Mouse (Mus musculus): ENCODE data around the gene Hist1h1c. TPM values are rescaled to one million over a fixed set of nuclear protein-coding genes. Genes with fewer than 3 reads are reported as not detected.
"Not testable (repeated sequence)": the region's sequence is repeated elsewhere in the genome, so short reads cannot be mapped to it uniquely, and the experiment has no call there.

Gene Hist1h1c
- polyA plus RNA-seq, 1 experiment from 2014 or later, result 107 TPM

DNA sequence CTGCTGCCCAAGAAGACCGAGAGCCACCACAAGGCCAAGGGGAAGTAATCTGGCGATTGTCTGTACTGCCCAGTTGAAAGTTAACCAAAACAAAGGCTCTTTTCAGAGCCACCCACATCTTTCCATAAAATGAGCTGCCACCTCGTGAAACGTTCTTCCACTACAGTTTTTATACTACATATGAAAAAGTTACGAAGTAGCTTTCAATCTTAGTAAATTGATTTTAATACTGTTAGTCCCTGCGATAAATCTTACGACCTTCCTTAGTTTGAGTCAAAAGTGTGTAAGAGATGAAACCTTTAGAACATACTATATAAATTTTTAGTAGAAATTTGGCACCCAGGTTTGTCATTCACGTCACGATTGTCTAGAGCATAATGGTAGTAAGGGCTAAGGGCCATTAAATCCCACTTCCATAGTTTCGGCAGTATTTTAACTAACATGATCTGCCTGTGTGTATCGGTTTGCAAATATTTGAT lies 12.9 kb downstream of the Hist1h1c start:
- Histone ChIP-seq H3K27ac (ENCODE audit: low read depth, low read length) (peak overlapping the region; percentile 77), H3K36me3 (ENCODE audit: control insufficient read depth, insufficient read depth) (no peaks in the 10 kb centered on the region), H3K4me2 (replicated peaks; ENCODE audit: low read depth) (peak overlapping the region; percentile 72), H3K27me3 (replicated peaks; ENCODE audit: control insufficient read depth, insufficient read depth, low read length) (no peaks in the 10 kb centered on the region), H3K4me1 (replicated peaks; ENCODE audit: control insufficient read depth, insufficient read depth, low read length) (peaks cover 4% of the 10 kb centered on the region; the same call in 1 of the 2 replicates), H3K9ac (ENCODE audit: low read depth, low read length) (no peak overlapping the region), H3K9me3 (ENCODE audit: control insufficient read depth) (no peaks in the 10 kb centered on the region), H3K4me3 (ENCODE audit: low read depth, low read length) (peak overlapping the region; percentile 32)
- under 1% methylated on average over 11 of the region's 11 CpGs for WGBS
- ATAC-seq, result no peak
- no peak for TF ChIP-seq CTCF (IDR thresholded peaks at IDR 0.05; ENCODE audit: low read depth)

DNA sequence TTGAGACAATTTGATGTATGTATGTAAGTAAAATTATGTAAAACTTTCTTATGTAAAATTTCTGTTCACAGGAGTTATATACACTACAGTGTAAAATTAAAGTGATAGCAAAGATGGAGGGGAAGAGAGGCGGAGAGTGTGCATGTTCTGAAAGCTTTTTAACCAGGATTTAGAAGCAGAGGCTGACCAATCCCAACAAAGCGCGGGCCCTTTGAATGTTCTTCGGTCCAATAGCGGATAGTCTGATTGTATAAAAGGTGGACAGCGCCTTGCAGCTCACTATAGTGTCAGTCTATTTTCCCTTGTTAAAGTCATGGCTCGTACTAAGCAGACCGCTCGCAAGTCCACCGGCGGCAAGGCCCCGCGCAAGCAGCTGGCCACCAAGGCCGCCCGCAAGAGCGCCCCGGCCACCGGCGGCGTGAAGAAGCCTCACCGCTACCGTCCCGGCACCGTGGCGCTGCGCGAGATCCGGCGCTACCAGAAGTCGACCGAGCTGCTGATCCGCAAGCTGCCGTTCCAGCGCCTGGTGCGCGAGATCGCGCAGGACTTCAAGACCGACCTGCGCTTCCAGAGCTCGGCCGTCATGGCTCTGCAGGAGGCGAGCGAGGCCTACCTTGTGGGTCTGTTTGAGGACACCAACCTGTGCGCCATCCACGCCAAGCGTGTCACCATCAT lies 13.6 kb downstream of the Hist1h1c start, which contains the start of gene Hist1h3b:
TSS of gene Hist1h3b (plus strand) at position 201 of the 675 bp plus-strand sequence.
- not testable (repeated sequence) for H3K4me1 ChIP-seq (replicated peaks; ENCODE audit: control insufficient read depth, insufficient read depth, low read length); H3K27me3 ChIP-seq (replicated peaks; ENCODE audit: control insufficient read depth, insufficient read depth, low read length); H3K36me3 ChIP-seq (ENCODE audit: control insufficient read depth, insufficient read depth); H3K9ac ChIP-seq (ENCODE audit: low read depth, low read length); H3K9me3 ChIP-seq (ENCODE audit: control insufficient read depth)
- peak within 1 kb of the TSS; percentile 72 for H3K4me2 ChIP-seq (replicated peaks; ENCODE audit: low read depth)
- TF ChIP-seq CTCF (IDR thresholded peaks at IDR 0.05; ENCODE audit: low read depth), result 0 out of 2 replicates have a peak, but pooled peaks have one; percentile 4
- WGBS, result under 1% methylated on average over 18 of the region's 47 CpGs
- peak within 1 kb of the TSS; percentile 77 for H3K27ac ChIP-seq (ENCODE audit: low read depth, low read length)
- peak within 1 kb of the TSS; percentile 32 for H3K4me3 ChIP-seq (ENCODE audit: low read depth, low read length)
- ATAC-seq, result peak; percentile 71

DNA sequence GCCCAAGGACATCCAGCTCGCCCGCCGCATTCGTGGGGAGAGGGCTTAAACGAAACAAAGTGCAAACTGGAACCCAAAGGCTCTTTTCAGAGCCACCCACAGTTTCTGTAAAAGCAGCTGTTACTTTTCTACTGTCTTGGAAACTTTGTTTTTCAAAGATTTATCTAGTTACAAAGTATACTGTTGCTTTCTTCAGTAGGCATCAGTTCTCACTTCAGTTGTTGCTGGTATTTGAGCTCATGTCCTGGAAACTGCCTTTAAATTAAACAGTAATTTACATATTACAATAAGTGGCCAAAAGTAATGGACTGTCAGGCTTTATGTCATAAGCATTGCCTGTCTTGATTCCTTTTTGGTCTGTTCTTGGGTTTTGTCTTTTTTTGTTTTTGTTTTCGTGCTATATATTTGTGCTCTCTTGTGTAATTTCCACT lies 14.1 kb downstream of the Hist1h1c start:
- no peak for ATAC-seq
- H3K4me2 ChIP-seq (replicated peaks; ENCODE audit: low read depth), result peak overlapping the region; percentile 47
- no peak overlapping the region for H3K9ac ChIP-seq (ENCODE audit: low read depth, low read length)
- no peaks in the 10 kb centered on the region for H3K36me3 ChIP-seq (ENCODE audit: control insufficient read depth, insufficient read depth)
- H3K4me3 ChIP-seq (ENCODE audit: low read depth, low read length), result peak overlapping the region; percentile 20; the same call in 1 of the 2 replicates
- whole genome bisulfite sequencing, result 8% methylated on average over 6 of the region's 6 CpGs
- H3K4me1 ChIP-seq (replicated peaks; ENCODE audit: control insufficient read depth, insufficient read depth, low read length), result peaks cover 3% of the 10 kb centered on the region; the same call in 1 of the 2 replicates
- H3K27ac ChIP-seq (ENCODE audit: low read depth, low read length), result no peak overlapping the region
- no peaks in the 10 kb centered on the region for H3K27me3 ChIP-seq (replicated peaks; ENCODE audit: control insufficient read depth, insufficient read depth, low read length)
- TF ChIP-seq CTCF (IDR thresholded peaks at IDR 0.05; ENCODE audit: low read depth), result no peak
- H3K9me3 ChIP-seq (ENCODE audit: control insufficient read depth), result no peaks in the 10 kb centered on the region

DNA sequence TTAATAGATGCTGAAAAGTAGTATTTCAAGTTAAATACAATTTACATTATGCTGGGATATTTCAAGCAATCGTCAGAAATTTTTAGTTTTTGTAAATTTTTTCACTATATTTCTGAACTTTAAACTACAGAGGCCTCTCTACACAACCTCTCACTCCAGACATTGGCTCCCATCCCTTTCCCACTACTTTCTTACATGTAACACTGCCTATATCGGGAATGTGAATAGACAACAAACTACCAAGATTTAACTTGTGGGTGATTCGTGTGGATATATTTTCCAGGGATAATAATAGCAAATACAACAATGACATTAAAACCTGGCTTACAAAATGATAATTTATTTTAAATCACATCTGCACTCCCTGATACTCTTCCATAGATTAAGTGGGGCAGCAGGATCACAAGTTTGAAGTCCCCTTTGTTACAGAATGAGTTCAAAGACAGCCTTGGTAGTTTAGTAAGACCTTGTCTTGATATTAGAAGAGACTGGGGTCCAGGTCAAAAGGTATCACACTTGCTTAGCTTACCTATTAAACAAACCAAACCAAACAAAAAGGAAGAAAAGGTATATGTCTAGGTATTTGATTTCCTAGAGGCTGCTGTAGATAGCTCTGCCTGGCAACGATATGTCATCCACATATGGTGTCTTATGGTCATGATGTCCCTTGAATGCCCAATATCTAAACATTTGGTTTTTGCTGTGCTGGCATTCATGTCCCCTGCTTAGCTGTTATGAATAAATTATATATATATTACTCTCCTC lies 14.9 kb downstream of the Hist1h1c start:
- TF ChIP-seq CTCF (IDR thresholded peaks at IDR 0.05; ENCODE audit: low read depth), result no peak
- 52% methylated on average over 4 of the region's 4 CpGs for WGBS
- H3K27ac ChIP-seq (ENCODE audit: low read depth, low read length), result no peak overlapping the region
- H3K4me3 ChIP-seq (ENCODE audit: low read depth, low read length), result no peak overlapping the region
- no peaks in the 10 kb centered on the region for H3K9me3 ChIP-seq (ENCODE audit: control insufficient read depth)
- no peaks in the 10 kb centered on the region for H3K36me3 ChIP-seq (ENCODE audit: control insufficient read depth, insufficient read depth)
- ATAC-seq, result no peak
- H3K9ac ChIP-seq (ENCODE audit: low read depth, low read length), result no peak overlapping the region
- H3K4me1 ChIP-seq (replicated peaks; ENCODE audit: control insufficient read depth, insufficient read depth, low read length), result no peaks in the 10 kb centered on the region
- no peak overlapping the region; the same call in 1 of the 2 replicates for H3K4me2 ChIP-seq (replicated peaks; ENCODE audit: low read depth)
- H3K27me3 ChIP-seq (replicated peaks; ENCODE audit: control insufficient read depth, insufficient read depth, low read length), result no peaks in the 10 kb centered on the region

DNA sequence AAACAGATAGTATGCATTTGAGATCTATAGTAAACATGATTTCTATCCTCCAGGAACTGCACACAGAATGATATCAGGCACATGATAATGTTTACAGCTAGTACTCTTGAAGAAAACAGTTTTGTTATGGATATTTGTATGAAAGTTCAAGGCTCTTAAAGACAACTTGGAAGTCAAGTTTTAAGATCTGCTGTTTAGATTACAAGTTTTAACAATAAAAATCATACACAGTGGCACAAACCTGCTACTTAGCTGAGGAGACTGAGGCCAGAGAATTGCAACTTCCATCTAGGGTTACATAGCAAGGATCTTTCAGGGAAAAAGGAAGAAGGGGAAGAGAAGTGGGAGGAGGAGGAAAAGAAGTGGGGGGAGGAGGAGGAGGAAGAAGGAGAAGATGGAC lies 16.4 kb downstream of the Hist1h1c start:
- no peaks in the 10 kb centered on the region for H3K36me3 ChIP-seq (ENCODE audit: control insufficient read depth, insufficient read depth)
- H3K27me3 ChIP-seq (replicated peaks; ENCODE audit: control insufficient read depth, insufficient read depth, low read length), result no peaks in the 10 kb centered on the region
- H3K4me1 ChIP-seq (replicated peaks; ENCODE audit: control insufficient read depth, insufficient read depth, low read length), result no peaks in the 10 kb centered on the region
- H3K4me3 ChIP-seq (ENCODE audit: low read depth, low read length), result no peak overlapping the region
- H3K9me3 ChIP-seq (ENCODE audit: control insufficient read depth), result no peaks in the 10 kb centered on the region
- ATAC-seq, result no peak
- no peak overlapping the region for H3K27ac ChIP-seq (ENCODE audit: low read depth, low read length)
- TF ChIP-seq CTCF (IDR thresholded peaks at IDR 0.05; ENCODE audit: low read depth), result no peak
- H3K4me2 ChIP-seq (replicated peaks; ENCODE audit: low read depth), result no peak overlapping the region
- no peak overlapping the region for H3K9ac ChIP-seq (ENCODE audit: low read depth, low read length)

DNA sequence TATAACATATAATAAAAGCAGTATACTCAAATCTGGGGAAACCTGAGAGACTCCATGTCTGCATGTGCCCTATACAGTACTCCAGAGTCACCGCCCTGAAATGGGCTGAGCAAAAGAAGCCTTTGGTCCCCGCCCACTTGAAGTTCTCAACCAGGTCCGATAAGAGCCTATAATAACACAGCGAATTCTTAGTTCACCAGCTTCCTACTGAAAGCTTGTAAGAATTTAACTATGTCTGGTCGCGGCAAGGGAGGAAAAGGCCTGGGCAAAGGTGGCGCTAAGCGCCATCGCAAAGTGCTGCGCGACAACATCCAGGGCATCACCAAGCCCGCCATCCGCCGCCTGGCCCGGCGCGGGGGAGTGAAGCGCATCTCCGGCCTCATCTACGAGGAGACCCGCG lies 18.2 kb downstream of the Hist1h1c start, which contains the start of gene Hist1h4b:
TSS of gene Hist1h4b (plus strand) at position 224 of the 400 bp plus-strand sequence.
- H3K27ac ChIP-seq (ENCODE audit: low read depth, low read length), result peak within 1 kb of the TSS; percentile 74
- under 1% methylated on average over 15 of the region's 22 CpGs for WGBS
- no peak; the same call in 1 of the 2 replicates for TF ChIP-seq CTCF (IDR thresholded peaks at IDR 0.05; ENCODE audit: low read depth)
- no peaks in the 10 kb centered on the region for H3K9me3 ChIP-seq (ENCODE audit: control insufficient read depth)
- no peaks in the 10 kb centered on the region for H3K36me3 ChIP-seq (ENCODE audit: control insufficient read depth, insufficient read depth)
- peak within 1 kb of the TSS; percentile 66 for H3K4me2 ChIP-seq (replicated peaks; ENCODE audit: low read depth)
- H3K4me3 ChIP-seq (ENCODE audit: low read depth, low read length), result peak within 1 kb of the TSS; percentile 36
- no peaks in the 10 kb centered on the region for H3K27me3 ChIP-seq (replicated peaks; ENCODE audit: control insufficient read depth, insufficient read depth, low read length)
- ATAC-seq, result peak; percentile 71
- 0 out of 2 replicates have a peak within 1 kb of the TSS, but pooled peaks have one; percentile 17 for H3K9ac ChIP-seq (ENCODE audit: low read depth, low read length)
- peaks cover 5% of the 10 kb centered on the region; the same call in 1 of the 2 replicates for H3K4me1 ChIP-seq (replicated peaks; ENCODE audit: control insufficient read depth, insufficient read depth, low read length)

Data from intestine, postnatal 0 days (tissue).